Mouse (Mus musculus) embryonic fibroblast, embryonic 13.5 days (primary cell): ENCODE data around the gene Usf3.

Source experiments
- CTCF ChIP-seq: IDR thresholded peaks from 2 replicates; pipeline ENCODE4 v1.5.1; 2011; ENCODE audit warnings: mild to moderate bottlenecking, control low read depth, low read length, moderate library complexity, borderline replicate concordance; ENCODE audit not compliant: insufficient read depth
- POLR2A ChIP-seq: IDR thresholded peaks from 2 replicates; pipeline ENCODE4 v1.6.1; 2011; ENCODE audit warnings: low read depth, mild to moderate bottlenecking, control low read depth, low read length, moderate library complexity

DNA sequence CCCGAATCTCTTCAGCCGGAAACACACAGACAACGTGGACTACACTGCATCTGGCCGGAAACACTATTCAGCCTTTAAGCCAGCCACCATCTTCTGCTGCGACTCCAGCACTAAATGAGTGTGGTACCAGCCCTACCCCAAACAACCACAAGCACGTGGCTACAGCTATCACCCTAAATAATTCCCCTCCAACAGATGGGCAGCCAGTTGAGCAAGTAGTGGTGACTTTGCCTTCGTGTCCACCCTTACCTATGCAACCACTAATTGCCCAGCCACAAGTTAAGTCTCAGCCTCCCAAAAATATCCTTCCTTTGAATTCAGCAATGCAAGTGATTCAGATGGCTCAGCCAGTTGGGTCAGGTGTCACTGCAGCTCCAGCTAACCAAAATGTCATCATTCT, 43.4 kb downstream of the Usf3 start:
- no peak for TF ChIP-seq CTCF
- no peak for TF ChIP-seq POLR2A
